ENCODE assay signal across 21 mouse cellular contexts in the genomic region with DNA sequence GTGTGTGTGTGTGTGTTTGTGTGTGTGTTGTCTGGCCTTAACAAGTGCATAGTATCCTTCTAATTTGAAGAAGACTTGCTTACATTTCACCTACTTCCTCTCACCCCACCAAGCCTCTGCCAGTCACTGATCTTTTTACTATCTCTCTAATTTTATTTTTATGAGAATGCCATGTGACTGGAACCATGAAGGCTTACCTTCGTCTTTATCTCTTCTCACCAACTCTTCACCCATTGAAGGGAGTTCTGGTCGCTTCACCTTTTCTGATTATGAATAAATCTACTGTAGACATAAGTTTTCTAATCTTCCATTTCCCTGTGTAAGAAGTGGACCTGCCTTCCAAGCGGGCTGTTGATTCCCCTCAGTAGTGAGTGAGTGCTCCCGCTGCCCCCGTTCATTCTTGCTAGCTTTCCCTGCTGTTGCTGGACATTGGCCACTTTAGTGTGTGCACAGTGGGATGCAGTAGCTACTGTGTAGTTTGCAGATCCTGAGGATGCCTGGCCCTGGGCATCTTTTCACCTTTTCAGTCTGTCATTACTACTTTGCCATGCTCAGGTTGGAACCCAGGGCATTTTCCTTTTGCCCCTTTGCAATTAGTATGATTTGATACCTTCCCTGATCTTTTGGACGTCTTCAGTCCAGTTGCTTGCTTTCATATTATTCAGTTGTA. TPM values are rescaled to one million over a fixed set of nuclear protein-coding genes. Genes with fewer than 3 reads are reported as not detected.
DNase-seq lines count a peak whose midpoint lies in the region; ATAC-seq and TF ChIP-seq lines count a peak whose summit lies in the region.
"Had no signal": no experiment of that assay in that cellular context is flagged by ENCODE, and none has a peak within 500 bp of the region (broad histone marks: within the 10 kb centered on the region; RNA-seq: fewer than 3 reads in every experiment).

No protein-coding gene starts in this region.

- H3K4me3 ChIP-seq in liver, embryonic 11.5 days (ENCODE audit: low read depth, low read length), result no peak overlapping the region
- H3K4me3 ChIP-seq in liver, postnatal 0 days (ENCODE audit: low read depth, low read length), result no peak overlapping the region
- no peak overlapping the region for H3K4me3 ChIP-seq in MEL (ENCODE audit: control insufficient read depth in 1 of 2, insufficient read depth in 1 of 2, low read depth in 2 of 2, low read length in 2 of 2)
- no peak overlapping the region for H3K4me3 ChIP-seq in liver, embryonic 13.5 days (replicated peaks)
- H3K4me3 ChIP-seq in myocyte, result no peak overlapping the region
- H3K4me3 ChIP-seq: embryonic facial prominence, embryonic 13.5 days; forebrain, embryonic 12.5 days; gastrocnemius, adult 2 months; heart, embryonic 13.5 days; hindbrain, embryonic 13.5 days had no signal

- H3K27me3 ChIP-seq in liver, embryonic 11.5 days (replicated peaks; ENCODE audit: control insufficient read depth, insufficient read depth, low read length), result no peaks in the 10 kb centered on the region
- H3K27me3 ChIP-seq in liver, postnatal 0 days (ENCODE audit: insufficient read depth, low read length), result no peaks in the 10 kb centered on the region
- no peaks in the 10 kb centered on the region for H3K27me3 ChIP-seq in MEL (ENCODE audit: control insufficient read depth in 1 of 2, insufficient read depth in 2 of 2, low read length in 2 of 2)
- no peaks in the 10 kb centered on the region for H3K27me3 ChIP-seq in liver, embryonic 13.5 days
- H3K27me3 ChIP-seq in myocyte (ENCODE audit: control insufficient read depth, insufficient read depth, insufficient read length), result no peaks in the 10 kb centered on the region
- H3K27me3 ChIP-seq: embryonic facial prominence, embryonic 13.5 days; forebrain, embryonic 12.5 days; heart, embryonic 13.5 days; hindbrain, embryonic 13.5 days; Patski had no signal

- no peaks in the 10 kb centered on the region; the same call in 1 of the 2 replicates for H3K36me3 ChIP-seq in liver, embryonic 11.5 days (ENCODE audit: control insufficient read depth, insufficient read depth, low read length)
- no peaks in the 10 kb centered on the region for H3K36me3 ChIP-seq in liver, postnatal 0 days (replicated peaks; ENCODE audit: insufficient read depth, low read length)
- H3K36me3 ChIP-seq in MEL (ENCODE audit: control insufficient read depth in 1 of 2, insufficient read depth in 2 of 2, low read length in 2 of 2) (peaks cover 0 to 21% of the 10 kb centered on the region in 2 experiments; a peak in 2 of 4 replicates), myocyte (ENCODE audit: control insufficient read depth, insufficient read depth) (no peaks in the 10 kb centered on the region)
- no peaks in the 10 kb centered on the region; the same call in 1 of the 2 replicates for H3K36me3 ChIP-seq in liver, embryonic 13.5 days
- H3K36me3 ChIP-seq: forebrain, embryonic 12.5 days; heart, embryonic 13.5 days; hindbrain, embryonic 13.5 days had no signal

- 71% methylated on average over 6 of the region's 6 CpGs for WGBS in liver, embryonic 11.5 days
- WGBS in liver, postnatal 0 days (ENCODE audit: insufficient replicate concordance), result 69% methylated on average over 6 of the region's 6 CpGs
- WGBS in liver, embryonic 13.5 days (ENCODE audit: insufficient replicate concordance), result 48% methylated on average over 6 of the region's 6 CpGs

- H3K4me2 ChIP-seq in liver, embryonic 11.5 days, result no peak overlapping the region
- H3K4me2 ChIP-seq in liver, postnatal 0 days (ENCODE audit: low read depth, low read length), result no peak overlapping the region
- H3K4me2 ChIP-seq in liver, embryonic 13.5 days, result no peak overlapping the region
- peak overlapping the region; percentile 65 for H3K4me2 ChIP-seq in myocyte (ENCODE audit: low read depth)
- H3K4me2 ChIP-seq: embryonic facial prominence, embryonic 13.5 days; forebrain, embryonic 12.5 days; heart, embryonic 13.5 days; hindbrain, embryonic 13.5 days had no signal

- H3ac ChIP-seq in myocyte (ENCODE audit: control insufficient read depth, insufficient read length), result no peak overlapping the region

- no peaks in the 10 kb centered on the region for H3K9me3 ChIP-seq in liver, embryonic 11.5 days (ENCODE audit: control insufficient read depth, low read length)
- H3K9me3 ChIP-seq in liver, postnatal 0 days (ENCODE audit: low read length), result no peaks in the 10 kb centered on the region
- no peaks in the 10 kb centered on the region for H3K9me3 ChIP-seq in MEL (replicated peaks; ENCODE audit: insufficient read depth, low read length)
- no peaks in the 10 kb centered on the region for H3K9me3 ChIP-seq in liver, embryonic 13.5 days (replicated peaks)
- H3K9me3 ChIP-seq: embryonic facial prominence, embryonic 13.5 days; forebrain, embryonic 12.5 days; heart, embryonic 13.5 days; hindbrain, embryonic 13.5 days had no signal

- no peak for DNase-seq in liver, embryonic 11.5 days (ENCODE audit: low spot score)
- DNase-seq in liver, postnatal 0 days, result no peak
- peak; percentile 66 for DNase-seq in MEL (ENCODE audit: low read depth, low spot score)
- DNase-seq in liver, embryonic 13.5 days, result no peak
- no peak for DNase-seq in layer of hippocampus, postnatal 25 days (ENCODE audit: extremely low spot score in 1 of 2, low spot score in 1 of 2)
- DNase-seq: adrenal gland, postnatal 14 days; cerebellum, adult 11-12 months; cerebellum, adult 9-11 months; cerebellum, postnatal 36 days; gastrocnemius, adult 2 months; gastrocnemius, postnatal 25 days had no signal

- H3K9ac ChIP-seq in liver, embryonic 11.5 days (ENCODE audit: low read depth, low read length), result no peak overlapping the region
- H3K9ac ChIP-seq in liver, postnatal 0 days (replicated peaks), result no peak overlapping the region
- H3K9ac ChIP-seq in MEL (ENCODE audit: control insufficient read depth, low read depth, low read length, poor library complexity, severe bottlenecking), result no peak overlapping the region
- H3K9ac ChIP-seq in liver, embryonic 13.5 days, result 0 out of 2 replicates have a peak overlapping the region, but pooled peaks have one; percentile 15
- H3K9ac ChIP-seq: embryonic facial prominence, embryonic 13.5 days; forebrain, embryonic 12.5 days; heart, embryonic 13.5 days; hindbrain, embryonic 13.5 days had no signal

- TF ChIP-seq CTCF in liver, postnatal 0 days (IDR thresholded peaks at IDR 0.05; ENCODE audit: low read depth), result no peak
- no peak for TF ChIP-seq CTCF in MEL (IDR thresholded peaks at IDR 0.05 in 2 of 3, conservative IDR thresholded peaks at IDR 0.05 in 1 of 3; ENCODE audit: control insufficient read depth in 1 of 3, insufficient read depth in 1 of 3, low read depth in 2 of 3, low read length in 3 of 3, poor library complexity in 1 of 3, severe bottlenecking in 1 of 3)

- no peak for TF ChIP-seq EP300 in liver, postnatal 0 days (IDR thresholded peaks at IDR 0.05; ENCODE audit: low read depth)
- TF ChIP-seq EP300 in MEL (IDR thresholded peaks at IDR 0.05; ENCODE audit: low read depth in 1 of 2, low read length in 2 of 2), result peak; percentile 79 to 85

- no peak for TF ChIP-seq RAD21 in MEL (IDR thresholded peaks at IDR 0.05; ENCODE audit: low read depth, low read length)

- ATAC-seq in liver, embryonic 11.5 days (replicated peaks; ENCODE audit: low FRiP score), result 0 out of 2 replicates have a peak, but pooled peaks have one; percentile 18
- ATAC-seq in liver, postnatal 0 days, result no peak
- peak; percentile 34; the same call in 1 of the 2 replicates for ATAC-seq in liver, embryonic 13.5 days (ENCODE audit: low read depth)
- ATAC-seq in frontal cortex, adult (ENCODE audit: low TSS enrichment), result no peak
- ATAC-seq: activated CD4-positive, CD25-positive, alpha-beta regulatory T cell, adult 4 months; forebrain, embryonic 16.5 days; hindbrain, postnatal 0 days; Patski had no signal

- H3K27ac ChIP-seq in liver, embryonic 11.5 days (ENCODE audit: low read depth, low read length), result 0 out of 2 replicates have a peak overlapping the region, but pooled peaks have one; percentile 10
- no peak overlapping the region for H3K27ac ChIP-seq in liver, postnatal 0 days (ENCODE audit: low read depth)
- peak overlapping the region; percentile 13 for H3K27ac ChIP-seq in MEL (ENCODE audit: control insufficient read depth, low read depth, low read length)
- peak overlapping the region; percentile 24; the same call in 1 of the 2 replicates for H3K27ac ChIP-seq in liver, embryonic 13.5 days
- H3K27ac ChIP-seq: embryonic facial prominence, embryonic 13.5 days; forebrain, embryonic 12.5 days; heart, embryonic 13.5 days; hindbrain, embryonic 13.5 days; hindbrain, postnatal 0 days had no signal

- H3K79me2 ChIP-seq in MEL (ENCODE audit: control insufficient read depth, insufficient read depth, low read length, poor library complexity) (peaks cover 42% of the 10 kb centered on the region), myocyte (ENCODE audit: control insufficient read depth, insufficient read depth) (peaks cover 94% of the 10 kb centered on the region)

- peaks cover 36% of the 10 kb centered on the region for H3K4me1 ChIP-seq in liver, embryonic 11.5 days (replicated peaks; ENCODE audit: control insufficient read depth, insufficient read depth, low read length)
- H3K4me1 ChIP-seq in liver, postnatal 0 days (ENCODE audit: insufficient read depth), result peaks cover 33% of the 10 kb centered on the region
- H3K4me1 ChIP-seq in MEL (ENCODE audit: control insufficient read depth in 1 of 2, insufficient read depth in 2 of 2, low read length in 2 of 2), result peaks cover 23 to 28% of the 10 kb centered on the region in 2 experiments
- peaks cover 93% of the 10 kb centered on the region for H3K4me1 ChIP-seq in liver, embryonic 13.5 days (replicated peaks)

- TF ChIP-seq POLR2A in MEL (IDR thresholded peaks at IDR 0.05; ENCODE audit: control insufficient read depth in 1 of 2, insufficient read depth in 1 of 2, low read depth in 1 of 2, low read length in 2 of 2, poor library complexity in 1 of 2) (no peak), myocyte (IDR thresholded peaks at IDR 0.05; ENCODE audit: insufficient read length, low read depth) (no peak)

RNA-seq across cellular contexts. Expression of gene Bicd2, which starts 8.6 kb away (rescaled TPM):
- polyA plus RNA-seq in liver, embryonic 11.5 days (2014; fragmentation: Nextera tagmentation; extraction: Ambion mirVana), result 22.6 TPM in 2 replicates
- 4.9 and 5.8 TPM in 2 replicates for polyA plus RNA-seq in liver, postnatal 0 days (2015; fragmentation: Nextera tagmentation; extraction: Ambion mirVana)
- 18.0 and 21.8 TPM in 2 replicates for total RNA-seq in MEL (2012; rRNA removed)
- 10 to 100 TPM in 1 of 2 experiments, not detected in 1; 22.6 TPM for polyA plus RNA-seq in MEL (2012; ENCODE audit: insufficient read depth in 1 of 2, insufficient read length in 2 of 2, low read depth in 1 of 2, low replicate concordance in 2 of 2, missing spikeins in 1 of 2)
- 9.0 and 10.5 TPM in 2 replicates for polyA plus RNA-seq in liver, embryonic 13.5 days (2015; fragmentation: Nextera tagmentation; extraction: Ambion mirVana)
- 94.9 TPM for polyA plus RNA-seq in myocyte (2012; fragmentation: generic; extraction: Trizol)
- 10 to 100 TPM; 47.1 to 53.5 TPM for total RNA-seq in layer of hippocampus, postnatal 25 days (2021)

RNA-seq across cellular contexts. Expression of gene Fgd3, which starts 29.9 kb away (rescaled TPM):
- 0.74 and 0.92 TPM in 2 replicates for polyA plus RNA-seq in liver, embryonic 11.5 days (2014; fragmentation: Nextera tagmentation; extraction: Ambion mirVana)
- 0.57 and 0.62 TPM in 2 replicates for polyA plus RNA-seq in liver, postnatal 0 days (2015; fragmentation: Nextera tagmentation; extraction: Ambion mirVana)
- total RNA-seq in MEL (2012; rRNA removed), result 5.0 and 6.7 TPM in 2 replicates
- 1 to 10 TPM in 1 of 2 experiments, not detected in 1; 6.9 TPM for polyA plus RNA-seq in MEL (2012; ENCODE audit: insufficient read depth in 1 of 2, insufficient read length in 2 of 2, low read depth in 1 of 2, low replicate concordance in 2 of 2, missing spikeins in 1 of 2)
- 0.37 and 0.39 TPM in 2 replicates for polyA plus RNA-seq in liver, embryonic 13.5 days (2015; fragmentation: Nextera tagmentation; extraction: Ambion mirVana)
- polyA plus RNA-seq in myocyte (2012; fragmentation: generic; extraction: Trizol), result 15.5 TPM
- total RNA-seq in layer of hippocampus, postnatal 25 days (2021), result 1 to 10 TPM; 6.2 to 7.7 TPM

Comparison
In these comparisons a context has a peak if more than half of its experiments do, and no peak if none do; other contexts are left out.
1. ATAC-seq: peak in liver, embryonic 11.5 days (single experiment) and liver, embryonic 13.5 days (single experiment); none in liver, postnatal 0 days (single experiment) and frontal cortex, adult (single experiment).